Mouse (Mus musculus) liver, embryonic 14.5 days (tissue): ENCODE measurements around the gene Thsd4. TPM values are rescaled to one million over a fixed set of nuclear protein-coding genes. Genes with fewer than 3 reads are reported as not detected.
A peak's percentile ranks its signal among the peaks of the same experiment; 100 is the strongest.

Experiments
- ATAC-seq: fragments of 200-750 bp; cut with Nextera tagmentation; 2 replicates; pipeline ENCODE4 v1.8.0; 2017; ENCODE audit warnings: moderate number of reproducible peaks, mild to moderate bottlenecking, moderate library complexity; ENCODE audit not compliant: insufficient read depth
- DNase-seq, 3 experiments: peaks; one replicate each; pipeline ENCODE4 v3.0.0-alpha.2; 2012 to 2013; ENCODE audit warnings: low read depth in 3 of 3, low spot score in 3 of 3
- H3K27ac ChIP-seq: fragments of 300-500 bp; sonication (generic); 2 replicates; pipeline ENCODE4 v1.5.1; 2014; ENCODE audit warnings: moderate library complexity, mild to moderate bottlenecking, control low read depth, inconsistent platforms
- H3K27me3 ChIP-seq: fragments of 300-500 bp; sonication (generic); 2 replicates; pipeline ENCODE4 v1.6.1; 2014; ENCODE audit warnings: mild to moderate bottlenecking, low read length, moderate library complexity; ENCODE audit not compliant: control insufficient read depth, insufficient read depth
- H3K36me3 ChIP-seq: fragments of 300-500 bp; sonication (generic); replicated peaks from 2 replicates; pipeline ENCODE4 v1.6.1; 2014; ENCODE audit warnings: low read depth; ENCODE audit not compliant: control insufficient read depth, insufficient read depth
- H3K4me1 ChIP-seq, 2 experiments: fragments of 200-500 bp in 1 of 2; fragments of 300-500 bp in 1 of 2; sonication (generic) in 1 of 2; replicated peaks; 2 replicates each; pipeline ENCODE4 v1.6.1; 2012 to 2014; ENCODE audit warnings: antibody characterized with exemption in 1 of 2, inconsistent platforms in 1 of 2, low read length in 1 of 2; ENCODE audit not compliant: control insufficient read depth in 2 of 2, insufficient read depth in 2 of 2
- H3K4me2 ChIP-seq: fragments of 300-500 bp; sonication (generic); 2 replicates; pipeline ENCODE4 v1.6.1; 2014; ENCODE audit warnings: low read depth, mild to moderate bottlenecking, control low read depth, moderate library complexity
- H3K4me3 ChIP-seq, 2 experiments: fragments of 200-500 bp in 1 of 2; fragments of 300-500 bp in 1 of 2; sonication (generic) in 1 of 2; 2 replicates each; pipeline ENCODE4 v1.5.1; 2012 to 2014; ENCODE audit warnings: low read depth in 2 of 2, low read length in 2 of 2, mild to moderate bottlenecking in 2 of 2, control low read depth in 1 of 2, inconsistent platforms in 1 of 2, moderate library complexity in 1 of 2; ENCODE audit not compliant: insufficient read depth in 1 of 2
- H3K9ac ChIP-seq: fragments of 300-500 bp; sonication (generic); replicated peaks from 2 replicates; pipeline ENCODE4 v1.6.1; 2014; ENCODE audit warnings: mild to moderate bottlenecking, control low read depth, moderate library complexity
- H3K9me3 ChIP-seq: fragments of 300-500 bp; sonication (generic); 2 replicates; pipeline ENCODE4 v1.6.1; 2016; ENCODE audit warnings: low read length, mixed read lengths; ENCODE audit not compliant: control insufficient read depth
- CTCF ChIP-seq: IDR thresholded peaks from 2 replicates; pipeline ENCODE4 v1.5.1; 2016; ENCODE audit warnings: antibody characterized with exemption, low read depth, control low read depth
- EP300 ChIP-seq: IDR thresholded peaks from 2 replicates; pipeline ENCODE4 v1.6.1; 2016; ENCODE audit warnings: antibody characterized with exemption, low read depth
- WGBS: fragments of 180-500 bp; shearing (Covaris S2); extraction: QIAGEN DNeasy Blood & Tissue Kit; methylation state at CpG from one replicate; pipeline ENCODE4 v1.1.7; 2014; ENCODE audit not compliant: insufficient replicate concordance; 5-methylcytosine and 5-hydroxymethylcytosine counted together
- polyA plus RNA-seq, 2 experiments: library from polyadenylated mRNA; depleted of rRNA in 1 of 2; stranded (reverse) in 1 of 2; unstranded in 1 of 2; fragments of >200 nt; fragmentation: Nextera tagmentation in 1 of 2; extraction: Ambion mirVana in 1 of 2; gene quantifications; 2 replicates each; pipeline versions ENCODE4 v1.2.1 to v1.2.3; 2012 to 2014

Thsd4 gene
- polyA plus RNA-seq, 2 experiments: 0.43 to 0.48 TPM

- no peak overlapping the region for H3K27ac ChIP-seq
- H3K27me3 ChIP-seq: no peaks in the 10 kb centered on the region
- no peak for TF ChIP-seq EP300
- no peak for TF ChIP-seq CTCF
- H3K4me2 ChIP-seq: no peak overlapping the region
- no peaks in the 10 kb centered on the region for H3K9me3 ChIP-seq
- no peaks in the 10 kb centered on the region for H3K4me1 ChIP-seq
- no peak overlapping the region for H3K9ac ChIP-seq
- ATAC-seq: no peak
- no peak for DNase-seq
- no peaks in the 10 kb centered on the region for H3K36me3 ChIP-seq
- WGBS: 79% methylated on average over 8 of the region's 8 CpGs
- no peak overlapping the region for H3K4me3 ChIP-seq
Observed at GRCm38 (mm10) chr9:60317291-60317690, 204.6 kb downstream of the Thsd4 start.

GRCm38 (mm10) chr9:60316510-60316909, 205.3 kb downstream of the Thsd4 start:
- ATAC-seq (no peak), DNase-seq (no peak)
- TF ChIP-seq EP300 (no peak), CTCF (no peak)
- Histone ChIP-seq H3K9me3 (no peaks in the 10 kb centered on the region), H3K27me3 (no peaks in the 10 kb centered on the region), H3K4me3 (no peak overlapping the region), H3K9ac (no peak overlapping the region), H3K36me3 (no peaks in the 10 kb centered on the region), H3K4me2 (no peak overlapping the region), H3K4me1 (no peaks in the 10 kb centered on the region), H3K27ac (no peak overlapping the region)
- WGBS: 76% methylated on average over 5 of the region's 5 CpGs

GRCm38 (mm10) chr9:60315533-60315932, 206.3 kb downstream of the Thsd4 start:
- H3K4me2 ChIP-seq: no peak overlapping the region
- no peaks in the 10 kb centered on the region for H3K27me3 ChIP-seq
- 46% methylated on average over 5 of the region's 5 CpGs for WGBS
- H3K4me3 ChIP-seq: no peak overlapping the region
- H3K27ac ChIP-seq: no peak overlapping the region
- no peaks in the 10 kb centered on the region for H3K36me3 ChIP-seq
- H3K4me1 ChIP-seq: no peaks in the 10 kb centered on the region
- H3K9me3 ChIP-seq: no peaks in the 10 kb centered on the region
- peak; percentile 37; the same call in 1 of the 2 replicates for ATAC-seq
- no peak overlapping the region for H3K9ac ChIP-seq
- DNase-seq: peak in 2 of 3 experiments; percentile 1
- TF ChIP-seq CTCF (no peak), EP300 (no peak)

GRCm38 (mm10) chr9:60313661-60314060, 208.2 kb downstream of the Thsd4 start:
- Histone ChIP-seq H3K4me3 (no peak overlapping the region), H3K27me3 (no peaks in the 10 kb centered on the region), H3K4me2 (no peak overlapping the region), H3K4me1 (no peaks in the 10 kb centered on the region), H3K9ac (no peak overlapping the region), H3K36me3 (no peaks in the 10 kb centered on the region), H3K27ac (no peak overlapping the region), H3K9me3 (no peaks in the 10 kb centered on the region)
- DNase-seq: no peak
- WGBS: 76% methylated on average over 6 of the region's 6 CpGs
- TF ChIP-seq CTCF (no peak), EP300 (no peak)
- no peak for ATAC-seq

- Histone ChIP-seq H3K27me3 (no peaks in the 10 kb centered on the region), H3K9me3 (no peaks in the 10 kb centered on the region), H3K9ac (no peak overlapping the region), H3K4me1 (no peaks in the 10 kb centered on the region), H3K4me3 (no peak overlapping the region), H3K4me2 (no peak overlapping the region), H3K36me3 (no peaks in the 10 kb centered on the region), H3K27ac (no peak overlapping the region)
- TF ChIP-seq CTCF: no peak
- no peak for TF ChIP-seq EP300
- ATAC-seq (no peak), DNase-seq (no peak)
- 74% methylated on average over 7 of the region's 7 CpGs for WGBS
Observed at GRCm38 (mm10) chr9:60312670-60313069, 209.2 kb downstream of the Thsd4 start.

GRCm38 (mm10) chr9:60311594-60312128, 210.2 kb downstream of the Thsd4 start:
- ATAC-seq: no peak

More at GRCm38 (mm10) chr9:60311594-60312128, 210.2 kb downstream of the Thsd4 start:
- H3K27me3 ChIP-seq: no peaks in the 10 kb centered on the region
- no peak for TF ChIP-seq EP300
- no peak for TF ChIP-seq CTCF
- no peak overlapping the region for H3K9ac ChIP-seq
- H3K9me3 ChIP-seq: no peaks in the 10 kb centered on the region
- 69% methylated on average over 10 of the region's 10 CpGs for WGBS
- H3K4me1 ChIP-seq: no peaks in the 10 kb centered on the region
- H3K4me2 ChIP-seq: no peak overlapping the region
- no peaks in the 10 kb centered on the region for H3K36me3 ChIP-seq
- H3K4me3 ChIP-seq: no peak overlapping the region
- DNase-seq: no peak
- H3K27ac ChIP-seq: no peak overlapping the region
